ENCODE assay signal across 22 mouse cellular contexts in genomic region chr17:49726206-49726605, GRCm38 (mm10).
DNase-seq lines count a peak whose midpoint lies in the region; ATAC-seq and TF ChIP-seq lines count a peak whose summit lies in the region.
"Had no signal": no experiment of that assay in that cellular context is flagged by ENCODE, and none has a peak within 500 bp of the region (broad histone marks: within the 10 kb centered on the region; RNA-seq: fewer than 3 reads in every experiment).

No protein-coding gene starts in this region.

- no peaks in the 10 kb centered on the region for H3K36me3 ChIP-seq in heart, embryonic 10.5 days
- no peaks in the 10 kb centered on the region for H3K36me3 ChIP-seq in liver, postnatal 0 days (replicated peaks; ENCODE audit: insufficient read depth, low read length)
- H3K36me3 ChIP-seq in liver, embryonic 12.5 days = no peaks in the 10 kb centered on the region
- H3K36me3 ChIP-seq in testis, adult 2 months (ENCODE audit: control insufficient read depth, insufficient read depth, low read length) = no peaks in the 10 kb centered on the region
- H3K36me3 ChIP-seq: embryonic facial prominence, embryonic 13.5 days; G1E; midbrain, embryonic 12.5 days; stomach, embryonic 15.5 days had no signal

- TF ChIP-seq POLR2A in testis, adult 2 months (IDR thresholded peaks at IDR 0.05; ENCODE audit: control insufficient read depth, low read depth, low read length) = no peak

- H3K4me2 ChIP-seq in liver, postnatal 0 days (ENCODE audit: low read depth, low read length) = no peak overlapping the region
- H3K4me2 ChIP-seq in liver, embryonic 12.5 days = no peak overlapping the region
- H3K4me2 ChIP-seq: embryonic facial prominence, embryonic 13.5 days; forebrain, embryonic 13.5 days; heart, embryonic 11.5 days; midbrain, embryonic 12.5 days; stomach, embryonic 15.5 days had no signal

- no peak overlapping the region for H3K9ac ChIP-seq in liver, postnatal 0 days (replicated peaks)
- no peak overlapping the region for H3K9ac ChIP-seq in liver, embryonic 12.5 days
- H3K9ac ChIP-seq: embryonic facial prominence, embryonic 13.5 days; forebrain, embryonic 13.5 days; midbrain, embryonic 12.5 days; stomach, embryonic 15.5 days had no signal

- H3K4me1 ChIP-seq in heart, embryonic 10.5 days = no peaks in the 10 kb centered on the region
- H3K4me1 ChIP-seq in liver, postnatal 0 days (ENCODE audit: insufficient read depth) = no peaks in the 10 kb centered on the region
- H3K4me1 ChIP-seq in liver, embryonic 12.5 days = no peaks in the 10 kb centered on the region
- H3K4me1 ChIP-seq in testis, adult 2 months (ENCODE audit: control insufficient read depth, insufficient read depth, low read length) = no peaks in the 10 kb centered on the region
- H3K4me1 ChIP-seq: embryonic facial prominence, embryonic 13.5 days; forebrain, embryonic 13.5 days; midbrain, embryonic 12.5 days; stomach, embryonic 15.5 days had no signal

- no peak overlapping the region for H3K4me3 ChIP-seq in heart, embryonic 10.5 days
- no peak overlapping the region for H3K4me3 ChIP-seq in liver, postnatal 0 days (ENCODE audit: low read depth, low read length)
- H3K4me3 ChIP-seq in liver, embryonic 12.5 days = no peak overlapping the region
- no peak overlapping the region for H3K4me3 ChIP-seq in testis, adult 2 months (ENCODE audit: control insufficient read depth, low read depth, low read length)
- H3K4me3 ChIP-seq: embryonic facial prominence, embryonic 13.5 days; erythroblast, embryonic 14.5 days; forebrain, embryonic 13.5 days; gastrocnemius, adult 2 months; midbrain, embryonic 12.5 days; stomach, embryonic 15.5 days had no signal

- H3K9me3 ChIP-seq in heart, embryonic 10.5 days = no peaks in the 10 kb centered on the region
- no peaks in the 10 kb centered on the region for H3K9me3 ChIP-seq in liver, postnatal 0 days (ENCODE audit: low read length)
- 0 out of 2 replicates have a peak, but pooled peaks cover 3% of the 10 kb centered on the region for H3K9me3 ChIP-seq in liver, embryonic 12.5 days (replicated peaks)
- H3K9me3 ChIP-seq: embryonic facial prominence, embryonic 13.5 days; forebrain, embryonic 13.5 days; midbrain, embryonic 12.5 days; stomach, embryonic 15.5 days had no signal

- ATAC-seq in liver, postnatal 0 days = no peak
- ATAC-seq in liver, embryonic 12.5 days = no peak
- ATAC-seq: CD4-positive, CD25-positive, alpha-beta regulatory T cell, adult 4 months; forebrain, embryonic 13.5 days; hindbrain, postnatal 0 days had no signal

- 90% methylated on average over 2 of the region's 2 CpGs for WGBS in heart, embryonic 10.5 days
- 82% methylated on average over 2 of the region's 2 CpGs for WGBS in liver, postnatal 0 days (ENCODE audit: insufficient replicate concordance)
- 76% methylated on average over 2 of the region's 2 CpGs for WGBS in liver, embryonic 12.5 days (ENCODE audit: insufficient replicate concordance)

- peak; percentile 22; the same call in 1 of the 2 replicates for TF ChIP-seq CTCF in liver, postnatal 0 days (IDR thresholded peaks at IDR 0.05; ENCODE audit: low read depth)
- TF ChIP-seq CTCF in testis, adult 2 months (IDR thresholded peaks at IDR 0.05; ENCODE audit: control insufficient read depth, insufficient read depth, insufficient replicate concordance, low read depth, low read length) = peak; percentile 18; the same call in 1 of the 2 replicates

- no peaks in the 10 kb centered on the region for H3K27me3 ChIP-seq in heart, embryonic 10.5 days (ENCODE audit: insufficient read depth, poor library complexity, severe bottlenecking)
- no peaks in the 10 kb centered on the region for H3K27me3 ChIP-seq in liver, postnatal 0 days (ENCODE audit: insufficient read depth, low read length)
- H3K27me3 ChIP-seq in liver, embryonic 12.5 days (replicated peaks) = no peaks in the 10 kb centered on the region
- H3K27me3 ChIP-seq in testis, adult 2 months (ENCODE audit: control insufficient read depth, insufficient read depth, low read length) = no peaks in the 10 kb centered on the region
- H3K27me3 ChIP-seq: embryonic facial prominence, embryonic 13.5 days; forebrain, embryonic 13.5 days; midbrain, embryonic 12.5 days; stomach, embryonic 15.5 days had no signal

- DNase-seq in heart, embryonic 10.5 days (ENCODE audit: low spot score) = peak; percentile 27
- DNase-seq in heart, postnatal 4 days = no peak
- no peak for DNase-seq in liver, postnatal 0 days
- DNase-seq in testis, postnatal 14 days (ENCODE audit: low spot score) = no peak
- DNase-seq in urinary bladder, postnatal 14 days (ENCODE audit: low spot score) = no peak
- DNase-seq: adrenal gland, postnatal 14 days; cerebellum, adult 2 months; cerebellum, postnatal 25 days; gastrocnemius, adult 2 months; heart, postnatal 10 days; kidney, postnatal 14 days had no signal

- H3K27ac ChIP-seq in heart, embryonic 10.5 days = no peak overlapping the region
- H3K27ac ChIP-seq in liver, postnatal 0 days (ENCODE audit: low read depth) = no peak overlapping the region
- H3K27ac ChIP-seq in liver, embryonic 12.5 days = no peak overlapping the region
- H3K27ac ChIP-seq in testis, adult 2 months (ENCODE audit: control insufficient read depth, insufficient read depth, low read depth, low read length) = no peak overlapping the region
- H3K27ac ChIP-seq: embryonic facial prominence, embryonic 13.5 days; forebrain, embryonic 13.5 days; gastrocnemius, adult 2 months; hindbrain, postnatal 0 days; midbrain, embryonic 12.5 days had no signal

- no peak for TF ChIP-seq EP300 in liver, postnatal 0 days (IDR thresholded peaks at IDR 0.05; ENCODE audit: low read depth)
